8 mouse cellular contexts compared by ENCODE assay signal in genomic region chr10:78169281-78170042, GRCm38 (mm10). TPM values are rescaled to one million over a fixed set of nuclear protein-coding genes. Genes with fewer than 3 reads are reported as not detected.
DNase-seq lines count a peak whose midpoint lies in the region; ATAC-seq and TF ChIP-seq lines count a peak whose summit lies in the region.

TSS of gene D10Jhu81e (minus strand) at chr10:78169782.

- peak within 1 kb of the TSS; percentile 89 for H3K9ac ChIP-seq in heart, embryonic 12.5 days
- H3K9ac ChIP-seq in kidney, postnatal 0 days (ENCODE audit: low read depth, low read length): peak within 1 kb of the TSS; percentile 74
- peak within 1 kb of the TSS; percentile 91 for H3K9ac ChIP-seq in liver, embryonic 11.5 days (ENCODE audit: low read depth, low read length)
- H3K9ac ChIP-seq in stomach, embryonic 14.5 days (replicated peaks; ENCODE audit: low read depth, low read length): peak within 1 kb of the TSS; percentile 77

- no peaks in the 10 kb centered on the region for H3K27me3 ChIP-seq in heart, embryonic 12.5 days (replicated peaks)
- no peaks in the 10 kb centered on the region for H3K27me3 ChIP-seq in kidney, postnatal 0 days (ENCODE audit: insufficient read depth, low read length)
- H3K27me3 ChIP-seq in liver, embryonic 11.5 days (replicated peaks; ENCODE audit: control insufficient read depth, insufficient read depth, low read length): no peaks in the 10 kb centered on the region
- no peaks in the 10 kb centered on the region for H3K27me3 ChIP-seq in stomach, embryonic 14.5 days (ENCODE audit: control insufficient read depth, insufficient read depth, low read length)

- H3K9me3 ChIP-seq in heart, embryonic 12.5 days (replicated peaks): no peaks in the 10 kb centered on the region
- no peaks in the 10 kb centered on the region for H3K9me3 ChIP-seq in kidney, postnatal 0 days (replicated peaks; ENCODE audit: low read length)
- H3K9me3 ChIP-seq in liver, embryonic 11.5 days (ENCODE audit: control insufficient read depth, low read length): no peaks in the 10 kb centered on the region
- H3K9me3 ChIP-seq in stomach, embryonic 14.5 days (ENCODE audit: control insufficient read depth, low read depth, low read length): no peaks in the 10 kb centered on the region

- peak within 1 kb of the TSS; percentile 78 for H3K4me2 ChIP-seq in heart, embryonic 12.5 days
- peak within 1 kb of the TSS; percentile 92 for H3K4me2 ChIP-seq in kidney, postnatal 0 days (ENCODE audit: low read length)
- peak within 1 kb of the TSS; percentile 94 for H3K4me2 ChIP-seq in liver, embryonic 11.5 days
- peak within 1 kb of the TSS; percentile 79 for H3K4me2 ChIP-seq in stomach, embryonic 14.5 days (replicated peaks; ENCODE audit: low read depth, low read length)

- WGBS in heart, embryonic 12.5 days: under 1% methylated on average over 50 of the region's 50 CpGs
- 2% methylated on average over 50 of the region's 50 CpGs for WGBS in kidney, postnatal 0 days
- 1% methylated on average over 50 of the region's 50 CpGs for WGBS in liver, embryonic 11.5 days
- 1% methylated on average over 50 of the region's 50 CpGs for WGBS in stomach, embryonic 14.5 days

- ATAC-seq in erythroid progenitor cell, adult 5-6 weeks (replicated peaks; ENCODE audit: low FRiP score, poor library complexity, severe bottlenecking): peak; percentile 92
- ATAC-seq in heart, embryonic 12.5 days (ENCODE audit: insufficient number of reproducible peaks, low FRiP score): peak; percentile 98
- peak; percentile 97 for ATAC-seq in kidney, postnatal 0 days (replicated peaks; ENCODE audit: low FRiP score, low read depth)
- ATAC-seq in liver, embryonic 11.5 days (replicated peaks; ENCODE audit: low FRiP score): peak; percentile 97
- peak; percentile 97 for ATAC-seq in stomach, embryonic 14.5 days (ENCODE audit: insufficient number of reproducible peaks, insufficient read depth, low FRiP score, low read depth)

- H3K4me3 ChIP-seq in heart, embryonic 12.5 days: peak within 1 kb of the TSS; percentile 88
- H3K4me3 ChIP-seq in kidney, postnatal 0 days (replicated peaks; ENCODE audit: low read depth, low read length): peak within 1 kb of the TSS; percentile 71
- H3K4me3 ChIP-seq in liver, embryonic 11.5 days (ENCODE audit: low read depth, low read length): peak within 1 kb of the TSS; percentile 91
- H3K4me3 ChIP-seq in stomach, embryonic 14.5 days (ENCODE audit: low read depth, low read length): peak within 1 kb of the TSS; percentile 94

- DNase-seq in CD4-positive helper T cell, adult 2 months (ENCODE audit: low read depth, low spot score): peak; percentile 98
- DNase-seq in brain, embryonic 18.5 days (ENCODE audit: low read depth, low spot score): peak; percentile 92
- peak; percentile 99 for DNase-seq in kidney, postnatal 0 days (ENCODE audit: low spot score)
- peak; percentile 100 for DNase-seq in liver, embryonic 11.5 days (ENCODE audit: low spot score)
- DNase-seq in naive thymus-derived CD4-positive, alpha-beta T cell, adult 2 months (ENCODE audit: low read depth): peak; percentile 98

- peaks cover 15% of the 10 kb centered on the region for H3K4me1 ChIP-seq in heart, embryonic 12.5 days (replicated peaks)
- peaks cover 14% of the 10 kb centered on the region for H3K4me1 ChIP-seq in kidney, postnatal 0 days (replicated peaks; ENCODE audit: insufficient read depth, low read length)
- peaks cover 14% of the 10 kb centered on the region for H3K4me1 ChIP-seq in liver, embryonic 11.5 days (replicated peaks; ENCODE audit: control insufficient read depth, insufficient read depth, low read length)
- H3K4me1 ChIP-seq in stomach, embryonic 14.5 days (ENCODE audit: control insufficient read depth, insufficient read depth, low read length): peaks cover 8% of the 10 kb centered on the region

- no peak for TF ChIP-seq CTCF in kidney, postnatal 0 days (IDR thresholded peaks at IDR 0.05; ENCODE audit: low read depth)

- peaks cover 72% of the 10 kb centered on the region for H3K36me3 ChIP-seq in heart, embryonic 12.5 days
- peaks cover 46% of the 10 kb centered on the region for H3K36me3 ChIP-seq in kidney, postnatal 0 days (ENCODE audit: insufficient read depth, low read length)
- peaks cover 43% of the 10 kb centered on the region for H3K36me3 ChIP-seq in liver, embryonic 11.5 days (ENCODE audit: control insufficient read depth, insufficient read depth, low read length)
- peaks cover 30% of the 10 kb centered on the region for H3K36me3 ChIP-seq in stomach, embryonic 14.5 days (ENCODE audit: control insufficient read depth, insufficient read depth, low read length)

- H3K27ac ChIP-seq in heart, embryonic 12.5 days (ENCODE audit: poor library complexity, severe bottlenecking): peak within 1 kb of the TSS; percentile 74
- peak within 1 kb of the TSS; percentile 76 for H3K27ac ChIP-seq in kidney, postnatal 0 days
- H3K27ac ChIP-seq in liver, embryonic 11.5 days (ENCODE audit: low read depth, low read length): peak within 1 kb of the TSS; percentile 36
- H3K27ac ChIP-seq in stomach, embryonic 14.5 days (ENCODE audit: low read length): no peak within 1 kb of the TSS; the same call in 1 of the 2 replicates

RNA-seq across cellular contexts. Expression of gene D10Jhu81e, which starts in this region (rescaled TPM):
- total RNA-seq in erythroid progenitor cell, adult 5-6 weeks (2015; ENCODE audit: low replicate concordance): 14.4 and 36.9 TPM in 2 replicates
- total RNA-seq in erythroid progenitor cell, adult 5-6 weeks (2017; ENCODE audit: low replicate concordance): 14.1 and 23.9 TPM in 2 replicates
- 38.0 and 38.7 TPM in 2 replicates for polyA plus RNA-seq in heart, embryonic 12.5 days (2016; fragmentation: Nextera tagmentation; extraction: Ambion mirVana)
- 55.9 and 60.9 TPM in 2 replicates for polyA plus RNA-seq in kidney, postnatal 0 days (2015; fragmentation: Nextera tagmentation; extraction: Ambion mirVana)
- polyA plus RNA-seq in liver, embryonic 11.5 days (2014; fragmentation: Nextera tagmentation; extraction: Ambion mirVana): 22.9 and 24.3 TPM in 2 replicates
- 18.2 and 20.5 TPM in 2 replicates for polyA plus RNA-seq in stomach, embryonic 14.5 days (2014; fragmentation: Nextera tagmentation; extraction: Ambion mirVana)
